Mouse (Mus musculus): ENCODE measurements around the gene Rpl29. TPM values are rescaled to one million over a fixed set of nuclear protein-coding genes. Genes with fewer than 3 reads are reported as not detected.

Gene Rpl29
- polyA plus RNA-seq, 2 experiments from 2014 or later, result 1,164 to 1,338 TPM

DNA sequence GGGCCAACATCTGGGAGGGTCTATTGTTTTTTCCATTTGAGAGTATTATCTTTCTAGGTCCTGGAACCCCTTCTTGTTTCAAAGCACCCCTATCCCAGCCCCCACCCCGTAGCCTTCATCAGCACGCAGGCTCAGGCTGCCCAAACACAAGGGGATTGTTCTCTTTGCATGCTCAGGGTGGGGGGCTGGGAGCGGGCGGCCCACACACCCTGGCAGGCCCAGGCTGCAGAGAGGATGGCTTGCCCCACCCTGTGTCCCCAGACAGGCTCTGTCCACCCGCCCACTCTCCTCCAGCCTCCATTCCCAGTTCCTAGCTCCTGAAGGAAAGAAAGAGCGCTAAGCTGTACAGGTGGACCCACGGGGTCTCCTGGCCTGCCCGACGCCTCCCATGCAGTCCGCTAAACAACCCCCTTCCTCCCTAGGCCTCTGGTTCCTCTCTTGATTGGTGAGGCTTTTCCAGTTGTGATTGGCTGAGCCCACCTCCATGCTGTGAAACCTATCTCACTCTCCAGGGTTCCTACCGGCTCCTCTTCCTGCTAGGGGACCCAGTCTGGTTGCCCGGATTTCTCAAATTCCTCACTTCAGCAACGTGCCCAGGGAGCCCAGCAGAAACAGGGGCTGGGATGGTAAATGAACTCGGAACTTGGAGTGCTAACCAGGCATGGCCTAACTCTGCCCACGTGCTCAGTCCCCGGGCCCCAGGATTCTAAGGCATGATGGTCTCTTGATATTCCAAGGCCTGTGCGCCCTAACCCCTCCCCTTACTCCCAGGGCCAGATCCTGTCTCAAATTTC lies 25.8 kb downstream of the Rpl29 start:
- ATAC-seq, result no peak

DNA sequence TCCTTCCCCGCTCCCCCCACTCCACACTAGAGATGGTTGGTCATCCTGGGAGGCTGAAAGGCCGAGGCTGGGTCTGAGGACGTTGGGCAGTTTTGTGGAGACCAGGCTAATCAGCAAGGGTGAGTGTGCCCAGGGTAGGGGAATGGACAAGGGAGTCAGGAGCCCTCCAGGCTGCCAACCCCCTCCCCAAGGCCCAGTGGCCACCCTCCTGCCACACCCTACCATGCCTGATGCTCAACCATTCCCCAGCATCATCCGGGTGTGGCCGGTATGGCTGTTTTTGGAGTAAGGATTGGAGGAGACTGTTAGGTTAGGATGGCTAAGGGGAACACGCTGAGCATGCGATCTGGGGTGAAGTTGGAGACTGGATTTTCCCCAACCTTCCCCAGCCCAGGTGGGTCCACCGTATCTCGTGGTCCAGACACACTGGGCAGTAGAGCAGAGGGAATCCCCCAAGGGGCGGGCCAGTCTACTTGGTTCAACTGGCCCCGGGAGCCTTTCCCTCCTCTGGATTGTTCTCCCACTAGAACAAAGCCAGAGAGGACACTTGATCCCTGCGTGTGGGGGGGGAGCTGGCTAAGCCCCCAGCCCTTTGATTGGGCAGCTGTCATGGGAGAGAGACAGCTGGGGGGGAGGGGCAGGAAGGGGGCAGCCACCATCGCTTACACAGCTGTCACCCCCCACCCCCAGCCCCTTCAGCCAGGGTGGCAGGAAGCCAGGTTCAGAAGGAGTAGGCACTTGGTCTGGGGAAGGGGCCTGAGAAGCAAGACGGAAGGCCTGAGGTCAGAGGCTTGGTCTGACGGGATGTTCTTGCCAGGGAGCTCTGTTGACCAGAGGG lies 27.3 kb downstream of the Rpl29 start:
- ATAC-seq, result no peak

- no peak for ATAC-seq
Observed at GRCm38 (mm10) chr9:106457163-106457559, 27.9 kb downstream of the Rpl29 start.

- no peak for ATAC-seq
Observed at GRCm38 (mm10) chr9:106457920-106458319, 28.7 kb downstream of the Rpl29 start.

DNA sequence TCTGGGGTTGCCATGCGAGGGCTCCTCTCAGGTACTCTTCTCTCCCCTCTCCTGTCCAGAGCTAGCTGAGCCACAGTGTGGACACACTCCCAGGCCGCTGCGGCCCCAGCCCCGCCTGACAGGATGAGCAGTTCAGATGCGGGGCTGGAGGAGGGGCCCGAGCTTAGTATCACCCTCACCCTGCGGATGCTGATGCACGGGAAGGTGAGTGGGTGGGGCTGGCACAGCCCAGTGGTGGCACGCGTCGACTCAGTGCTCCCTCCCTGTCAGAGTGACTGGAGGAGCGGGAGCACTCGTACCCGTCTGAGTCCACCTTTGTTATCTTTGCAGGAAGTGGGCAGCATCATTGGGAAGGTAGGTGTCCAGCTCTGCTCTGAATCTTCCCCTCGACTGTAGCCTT lies 30.7 kb downstream of the Rpl29 start:
- ATAC-seq, result no peak

- no peak for ATAC-seq
Observed at GRCm38 (mm10) chr9:106460401-106461025, 31.3 kb downstream of the Rpl29 start.

DNA sequence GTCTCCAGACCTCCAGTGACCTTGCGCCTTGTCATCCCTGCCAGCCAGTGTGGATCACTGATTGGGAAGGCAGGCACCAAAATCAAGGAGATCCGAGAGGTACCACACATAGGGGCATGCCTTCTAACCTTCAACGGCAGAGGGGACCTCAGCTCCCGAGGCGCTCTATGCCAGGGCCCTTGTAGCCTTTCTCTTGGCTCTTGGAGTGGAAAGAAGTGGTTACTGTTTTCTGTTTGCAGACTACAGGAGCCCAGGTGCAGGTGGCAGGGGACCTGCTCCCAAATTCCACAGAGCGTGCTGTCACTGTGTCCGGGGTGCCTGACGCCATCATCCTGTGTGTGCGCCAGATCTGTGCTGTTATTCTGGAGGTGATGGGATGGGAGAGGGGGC lies 31.8 kb downstream of the Rpl29 start:
- no peak for ATAC-seq

- no peak for ATAC-seq
Observed at GRCm38 (mm10) chr9:106461641-106462429, 32.6 kb downstream of the Rpl29 start.

DNA sequence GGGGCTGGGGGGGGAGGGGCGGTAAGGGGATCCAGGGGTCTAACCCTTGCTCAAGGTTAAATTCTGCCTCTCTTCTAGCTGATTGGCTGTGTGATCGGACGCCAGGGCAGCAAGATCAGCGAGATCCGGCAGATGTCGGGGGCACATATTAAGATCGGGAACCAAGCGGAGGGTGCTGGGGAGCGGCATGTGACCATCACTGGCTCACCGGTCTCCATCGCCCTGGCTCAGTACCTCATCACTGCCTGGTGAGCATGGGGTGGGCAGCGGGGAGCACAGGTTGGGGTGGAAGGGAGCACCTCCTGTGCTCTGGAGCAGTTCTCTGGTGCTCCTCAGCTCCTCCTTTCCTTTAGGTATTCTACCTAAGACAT lies 33.2 kb downstream of the Rpl29 start:
- ATAC-seq, result no peak

GRCm38 (mm10) chr9:106463122-106464063 lies 34.1 kb downstream of the Rpl29 start:
- no peak for ATAC-seq

GRCm38 (mm10) chr9:106464751-106465541 lies 35.7 kb downstream of the Rpl29 start:
- peak; percentile 24 for ATAC-seq

- no peak for ATAC-seq
Observed at GRCm38 (mm10) chr9:106465571-106466200, 36.4 kb downstream of the Rpl29 start, which contains the start of gene Gpr62. Gene Gpr62 (minus strand): TSS chr9:106465938.

GRCm38 (mm10) chr9:106466721-106467120 lies 37.5 kb downstream of the Rpl29 start:
- no peak for ATAC-seq

DNA sequence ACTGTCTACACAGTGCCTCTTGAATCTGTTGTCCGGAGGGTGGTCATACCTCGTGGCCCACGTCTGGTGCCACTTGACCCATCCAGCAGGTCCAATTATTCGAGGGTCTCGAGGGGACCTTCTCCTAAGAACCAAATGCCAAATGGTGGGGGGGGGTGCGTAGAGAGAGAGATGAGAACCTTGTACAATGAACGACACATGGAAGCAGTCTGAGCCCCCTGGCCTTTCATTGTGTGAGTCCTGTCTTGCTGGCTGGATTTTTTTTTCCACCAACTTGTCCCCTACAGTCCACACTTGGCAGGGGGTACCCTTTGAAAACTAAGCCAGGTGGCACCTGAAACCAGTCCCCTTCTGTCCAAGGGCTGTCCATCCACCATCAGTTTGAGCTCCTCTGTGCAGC lies 38.5 kb downstream of the Rpl29 start:
- no peak for ATAC-seq

DNA sequence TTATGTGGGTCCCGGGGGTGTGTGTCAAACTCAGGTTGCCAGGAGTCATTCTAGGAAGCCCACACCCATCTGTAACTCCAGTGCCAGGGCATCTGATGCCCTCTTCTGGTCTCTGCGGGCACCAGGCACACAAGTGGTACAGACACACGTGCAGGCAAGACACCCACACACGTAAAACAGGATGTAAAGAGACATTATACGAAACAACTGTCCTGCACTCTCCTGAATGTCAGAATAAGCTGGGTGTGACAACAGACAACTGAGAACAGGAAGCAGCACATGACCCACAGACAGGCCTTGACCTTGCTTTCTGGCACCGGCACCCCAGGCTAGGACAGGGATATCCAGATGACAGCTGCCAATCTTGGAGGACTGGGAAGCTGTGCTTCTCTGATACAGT lies 40.1 kb downstream of the Rpl29 start:
- peak; percentile 72 for ATAC-seq

DNA sequence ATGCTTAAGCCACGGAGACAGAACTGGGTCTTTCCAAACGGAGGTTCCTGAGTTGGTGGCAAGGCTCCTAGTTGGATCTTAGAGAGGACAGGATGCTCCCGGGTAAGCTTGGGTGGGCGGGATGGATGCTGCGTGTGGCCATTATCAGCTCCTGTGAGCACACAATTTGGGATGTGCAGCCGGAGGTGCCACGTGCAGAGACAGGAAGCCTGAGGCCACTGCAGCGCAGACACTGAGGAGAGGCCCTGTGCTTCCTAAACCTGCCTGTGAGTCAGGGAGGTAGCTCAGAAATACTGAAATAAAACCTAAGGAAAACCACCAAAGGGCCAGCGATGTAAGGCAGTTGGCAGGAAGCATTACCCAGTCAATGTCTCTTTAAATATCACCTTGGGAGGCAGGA lies 40.5 kb downstream of the Rpl29 start:
- ATAC-seq, result no peak

DNA sequence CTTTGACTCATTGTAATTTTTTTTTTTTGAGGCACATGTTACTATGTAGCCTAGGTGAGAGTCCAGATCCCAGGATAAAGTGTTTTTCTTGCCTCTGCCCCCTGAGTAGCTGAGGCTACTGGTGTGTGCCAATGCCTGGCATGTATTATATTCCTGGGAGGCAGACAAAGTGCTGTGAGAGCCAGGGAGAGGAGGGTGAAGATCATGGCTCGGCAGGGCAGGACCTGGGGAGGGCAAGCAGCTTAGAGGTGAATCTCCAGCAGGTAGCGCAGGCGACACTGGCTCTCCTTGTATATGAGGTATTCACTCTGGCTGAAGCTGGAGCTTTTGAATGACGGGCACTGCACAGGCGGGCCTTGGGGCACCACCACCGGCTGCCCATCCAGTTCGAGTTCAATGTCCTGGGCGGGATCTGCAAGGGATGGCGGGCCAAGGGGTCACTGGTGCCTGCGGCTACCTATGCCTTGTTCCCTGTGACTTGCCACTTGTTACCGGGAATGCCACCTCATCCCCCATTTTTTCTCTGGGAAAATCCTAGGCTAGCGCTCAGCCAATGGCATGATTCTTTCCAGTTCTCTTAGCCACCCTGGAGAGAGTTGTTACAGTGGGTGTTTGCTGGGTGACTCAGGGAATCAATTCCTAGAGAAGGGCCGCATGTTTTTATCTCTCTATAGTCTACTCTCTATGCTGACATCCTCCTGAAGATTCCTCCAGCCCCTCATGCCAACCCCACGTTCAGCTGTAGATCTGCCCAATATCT lies 41.9 kb downstream of the Rpl29 start:
- no peak for ATAC-seq

GRCm38 (mm10) chr9:106471892-106472291 lies 42.6 kb downstream of the Rpl29 start:
- no peak for ATAC-seq

DNA sequence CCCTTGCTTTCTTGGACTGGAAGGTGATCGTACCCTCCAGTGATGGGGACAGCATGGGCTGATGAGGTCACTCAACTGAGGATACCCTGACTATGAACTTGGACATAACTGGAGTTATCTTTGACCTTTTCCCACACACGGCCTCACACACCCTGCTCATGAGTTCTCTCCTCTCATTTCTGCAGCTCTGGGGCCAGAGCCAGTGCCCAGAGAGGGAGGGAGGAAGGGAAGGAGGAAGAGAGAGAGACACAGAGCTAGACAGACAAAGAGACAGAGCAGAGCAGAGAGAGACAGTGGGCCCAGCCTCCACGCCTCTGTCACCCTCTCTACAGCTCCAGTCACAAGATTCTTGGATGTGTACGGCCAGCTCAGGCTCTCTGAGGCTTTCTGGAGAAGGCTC lies 43.1 kb downstream of the Rpl29 start:
- no peak for ATAC-seq
